Mouse (Mus musculus): Measurements from ENCODE around the gene Ccdc40. TPM values are rescaled to one million over a fixed set of nuclear protein-coding genes. Genes with fewer than 3 reads are reported as not detected.
A peak's percentile ranks its signal among the peaks of the same experiment; 100 is the strongest.
"Not testable (repeated sequence)": the region's sequence is repeated elsewhere in the genome, so short reads cannot be mapped to it uniquely, and the experiment has no call there.

Gene Ccdc40
- polyA plus RNA-seq, 1 experiment: 0.72 TPM

- TF ChIP-seq CTCF (IDR thresholded peaks at IDR 0.05; ENCODE audit: low read depth, low read length) (no peak), POLR2A (IDR thresholded peaks at IDR 0.05; ENCODE audit: borderline replicate concordance, low read depth, low read length) (no peak)
Measured at GRCm38 (mm10) chr11:119250998-119251397, 22.6 kb downstream of the Ccdc40 start.

DNA sequence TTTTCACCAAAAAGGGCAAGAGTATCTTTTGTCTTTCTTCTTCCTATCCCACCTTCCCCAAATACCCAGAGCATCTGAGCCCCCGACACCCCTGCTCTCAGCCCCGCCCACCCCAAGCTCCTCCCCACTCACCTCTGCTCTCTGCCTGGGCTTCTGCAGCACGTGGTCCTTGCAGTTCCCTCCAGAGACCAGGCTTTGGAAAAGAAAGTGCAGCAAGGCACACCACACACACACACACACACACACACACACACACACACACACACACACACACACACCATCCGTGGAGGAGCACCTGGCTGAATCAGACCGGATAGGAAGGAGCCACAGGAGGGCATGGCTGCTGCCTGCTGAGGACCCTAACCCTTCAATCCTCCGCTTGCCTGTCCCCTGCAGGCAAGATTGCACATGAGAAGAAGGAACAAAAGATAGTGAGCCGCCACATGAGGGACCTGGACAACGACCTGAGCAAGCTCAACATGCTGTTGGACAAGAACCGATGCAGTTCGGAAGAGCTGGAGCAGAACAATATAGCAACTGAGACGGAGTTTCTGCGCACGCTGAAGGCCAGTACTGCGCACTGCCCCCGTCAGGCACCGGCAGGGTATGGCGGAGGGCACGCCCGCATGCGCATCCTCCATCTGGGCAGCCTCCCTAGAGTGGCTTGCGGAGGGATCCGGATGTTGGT lies 24.6 kb downstream of the Ccdc40 start:
- TF ChIP-seq CTCF (IDR thresholded peaks at IDR 0.05; ENCODE audit: low read depth, low read length) (0 out of 2 replicates have a peak, but pooled peaks have one; percentile 18), POLR2A (IDR thresholded peaks at IDR 0.05; ENCODE audit: borderline replicate concordance, low read depth, low read length) (no peak)
- H3K27ac ChIP-seq (ENCODE audit: insufficient read depth, low read depth, low read length): no peak overlapping the region
- peak overlapping the region; percentile 42 for H3K4me3 ChIP-seq (ENCODE audit: insufficient read depth, low read length)
- H3K4me1 ChIP-seq (ENCODE audit: control insufficient read depth, insufficient read depth, low read length): no peaks in the 10 kb centered on the region

More at GRCm38 (mm10) chr11:119250998-119251397, 22.6 kb downstream of the Ccdc40 start:
- no peak overlapping the region for H3K4me3 ChIP-seq (ENCODE audit: insufficient read depth, low read length)
- no peaks in the 10 kb centered on the region for H3K4me1 ChIP-seq (ENCODE audit: control insufficient read depth, insufficient read depth, low read length)
- H3K27ac ChIP-seq (ENCODE audit: insufficient read depth, low read depth, low read length): no peak overlapping the region

DNA sequence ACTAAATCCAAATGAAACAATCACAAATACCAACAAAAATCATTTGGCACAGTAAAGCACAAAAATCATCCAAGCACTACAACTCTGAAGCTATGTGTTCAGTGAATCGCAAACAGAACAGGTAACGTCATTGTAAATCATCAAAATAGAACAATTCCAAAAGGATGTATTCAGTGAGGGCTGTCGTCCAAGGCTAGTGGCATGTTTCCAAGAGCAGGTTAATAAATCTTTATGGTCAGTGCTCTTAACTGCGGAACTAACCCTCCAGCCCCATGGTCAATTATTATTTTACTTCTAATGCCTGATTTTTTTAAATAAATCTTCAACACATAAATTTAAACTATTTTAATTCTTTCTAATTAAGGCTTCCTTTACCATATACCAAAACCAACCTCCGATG lies 28.2 kb downstream of the Ccdc40 start:
- not testable (repeated sequence) for H3K27ac ChIP-seq (ENCODE audit: insufficient read depth, low read depth, low read length); H3K4me3 ChIP-seq (ENCODE audit: insufficient read depth, low read length); H3K4me1 ChIP-seq (ENCODE audit: control insufficient read depth, insufficient read depth, low read length)

GRCm38 (mm10) chr11:119258216-119258571 lies 29.8 kb downstream of the Ccdc40 start:
- Histone ChIP-seq H3K4me1 (ENCODE audit: control insufficient read depth, insufficient read depth, low read length) (no peaks in the 10 kb centered on the region), H3K4me3 (ENCODE audit: insufficient read depth, low read length) (peak overlapping the region; percentile 58), H3K27ac (ENCODE audit: insufficient read depth, low read depth, low read length) (no peak overlapping the region; the same call in 1 of the 2 replicates)
- TF ChIP-seq POLR2A (IDR thresholded peaks at IDR 0.05; ENCODE audit: borderline replicate concordance, low read depth, low read length) (no peak), CTCF (IDR thresholded peaks at IDR 0.05; ENCODE audit: low read depth, low read length) (no peak)

- Histone ChIP-seq H3K4me3 (ENCODE audit: insufficient read depth, low read length) (peak overlapping the region; percentile 58), H3K4me1 (ENCODE audit: control insufficient read depth, insufficient read depth, low read length) (no peaks in the 10 kb centered on the region), H3K27ac (ENCODE audit: insufficient read depth, low read depth, low read length) (peak overlapping the region; percentile 63)
- TF ChIP-seq POLR2A (IDR thresholded peaks at IDR 0.05; ENCODE audit: borderline replicate concordance, low read depth, low read length) (no peak), CTCF (IDR thresholded peaks at IDR 0.05; ENCODE audit: low read depth, low read length) (no peak)
Measured at GRCm38 (mm10) chr11:119258572-119259322, 30.4 kb downstream of the Ccdc40 start.

DNA sequence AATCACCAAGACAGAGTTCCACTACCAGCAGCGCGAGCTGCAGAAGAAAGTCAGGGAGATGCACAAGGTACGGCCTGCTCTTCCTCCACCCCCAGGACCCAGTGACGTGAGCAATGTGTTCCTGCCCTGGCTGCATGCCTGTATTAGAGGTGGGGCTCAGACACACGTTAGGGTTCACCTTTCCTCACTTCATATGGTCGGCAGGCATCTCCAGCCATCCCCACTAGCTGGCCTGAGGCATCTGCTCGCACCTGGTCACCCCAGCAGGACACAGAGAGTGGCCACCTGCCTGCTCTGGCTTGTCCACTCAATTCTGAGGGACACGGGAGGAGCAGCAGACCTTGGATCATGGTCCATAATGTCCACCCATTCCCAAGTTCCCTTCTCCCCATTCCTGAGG lies 31.6 kb downstream of the Ccdc40 start:
- no peak overlapping the region for H3K27ac ChIP-seq (ENCODE audit: insufficient read depth, low read depth, low read length)
- H3K4me3 ChIP-seq (ENCODE audit: insufficient read depth, low read length): no peak overlapping the region
- no peak for TF ChIP-seq POLR2A (IDR thresholded peaks at IDR 0.05; ENCODE audit: borderline replicate concordance, low read depth, low read length)
- no peak for TF ChIP-seq CTCF (IDR thresholded peaks at IDR 0.05; ENCODE audit: low read depth, low read length)
- H3K4me1 ChIP-seq (ENCODE audit: control insufficient read depth, insufficient read depth, low read length): no peaks in the 10 kb centered on the region

DNA sequence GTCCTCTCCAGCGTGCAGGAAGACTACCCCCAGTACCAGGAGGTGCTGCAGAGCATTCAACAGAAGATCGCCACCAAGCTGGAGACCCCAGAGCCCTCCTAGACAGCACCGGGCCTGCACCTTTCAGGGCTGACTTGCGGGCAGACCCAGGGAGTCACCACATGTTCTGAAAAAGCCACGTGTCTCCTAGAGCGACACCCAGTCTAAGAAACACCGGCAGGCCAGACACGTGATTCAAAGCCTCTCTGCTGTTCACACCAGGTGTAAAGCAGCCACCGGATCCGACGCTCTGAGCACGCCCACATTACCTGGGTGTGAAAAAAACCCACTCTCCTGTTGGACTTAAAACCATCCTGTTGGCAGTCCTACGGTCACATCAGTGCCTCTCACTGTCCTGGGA lies 36.0 kb downstream of the Ccdc40 start:
- TF ChIP-seq CTCF (IDR thresholded peaks at IDR 0.05; ENCODE audit: low read depth, low read length): no peak
- no peak for TF ChIP-seq POLR2A (IDR thresholded peaks at IDR 0.05; ENCODE audit: borderline replicate concordance, low read depth, low read length)

GRCm38 (mm10) chr11:119265811-119266210 lies 37.4 kb downstream of the Ccdc40 start:
- Histone ChIP-seq H3K4me1 (ENCODE audit: control insufficient read depth, insufficient read depth, low read length) (peaks cover 13% of the 10 kb centered on the region), H3K4me3 (ENCODE audit: insufficient read depth, low read length) (no peak overlapping the region), H3K27ac (ENCODE audit: insufficient read depth, low read depth, low read length) (no peak overlapping the region)
- TF ChIP-seq CTCF (IDR thresholded peaks at IDR 0.05; ENCODE audit: low read depth, low read length): no peak
- TF ChIP-seq POLR2A (IDR thresholded peaks at IDR 0.05; ENCODE audit: borderline replicate concordance, low read depth, low read length): no peak

More for the DNA sequence above, 36.0 kb downstream of the Ccdc40 start:
- no peak overlapping the region for H3K4me3 ChIP-seq (ENCODE audit: insufficient read depth, low read length)
- H3K27ac ChIP-seq (ENCODE audit: insufficient read depth, low read depth, low read length): no peak overlapping the region
- H3K4me1 ChIP-seq (ENCODE audit: control insufficient read depth, insufficient read depth, low read length): peaks cover 13% of the 10 kb centered on the region

DNA sequence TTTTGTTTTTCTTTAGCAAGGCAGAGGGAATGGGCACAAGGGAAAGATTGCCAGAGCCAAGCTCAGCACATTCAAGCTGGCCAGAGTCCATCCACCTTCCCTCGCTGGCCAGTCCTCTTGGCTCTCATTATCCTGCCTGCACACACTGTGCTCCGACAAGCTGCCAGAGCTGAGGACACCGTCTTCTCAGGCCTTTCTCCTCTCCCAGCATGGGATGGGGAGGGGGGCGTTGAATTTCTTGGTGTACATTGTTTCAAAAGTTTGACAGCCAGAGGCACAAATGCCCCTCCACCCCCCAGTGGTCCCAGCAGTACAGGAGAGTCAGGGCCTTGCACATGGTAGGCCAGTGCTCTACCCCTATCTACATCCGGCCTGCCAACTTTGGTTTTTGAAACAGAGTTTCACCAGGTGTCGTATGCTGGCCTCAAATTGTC lies 38.9 kb downstream of the Ccdc40 start:
- TF ChIP-seq CTCF (IDR thresholded peaks at IDR 0.05; ENCODE audit: low read depth, low read length): no peak
- TF ChIP-seq POLR2A (IDR thresholded peaks at IDR 0.05; ENCODE audit: borderline replicate concordance, low read depth, low read length): no peak
- H3K27ac ChIP-seq (ENCODE audit: insufficient read depth, low read depth, low read length): no peak overlapping the region
- H3K4me3 ChIP-seq (ENCODE audit: insufficient read depth, low read length): no peak overlapping the region
- H3K4me1 ChIP-seq (ENCODE audit: control insufficient read depth, insufficient read depth, low read length): peaks cover 13% of the 10 kb centered on the region

Measured in bone marrow macrophage, adult 2 months (primary cell).